Mouse (Mus musculus) limb, embryonic 12.5 days (tissue): ENCODE measurements at regions not wholly inside any gene's neighbourhood (a gene's known extent, or its start where the extent isn't known, plus 50 kb on each side); places are given as distances from the start of the nearest gene placed in this dataset.

Experiments
- ATAC-seq: fragments of 200-750 bp; cut with Nextera tagmentation; 2 replicates; pipeline ENCODE4 v1.8.0; 2017; ENCODE audit warnings: low read depth, moderate TSS enrichment; ENCODE audit not compliant: insufficient number of reproducible peaks, insufficient read depth, low FRiP score, low TSS enrichment
- H3K27ac ChIP-seq: fragments of 300-500 bp; sonication (generic); 2 replicates; pipeline ENCODE4 v1.5.1; 2016; ENCODE audit warnings: mild to moderate bottlenecking, moderate library complexity
- H3K27me3 ChIP-seq: fragments of 300-500 bp; sonication (generic); 2 replicates; pipeline ENCODE4 v1.6.1; 2016; ENCODE audit warnings: mild to moderate bottlenecking, moderate library complexity
- H3K36me3 ChIP-seq: fragments of 300-500 bp; sonication (generic); 2 replicates; pipeline ENCODE4 v1.6.1; 2016; ENCODE audit warnings: mild to moderate bottlenecking, moderate library complexity
- H3K4me1 ChIP-seq: fragments of 300-500 bp; sonication (generic); replicated peaks from 2 replicates; pipeline ENCODE4 v1.6.1; 2016
- H3K4me2 ChIP-seq: fragments of 300-500 bp; sonication (generic); 2 replicates; pipeline ENCODE4 v1.6.1; 2016; ENCODE audit warnings: mild to moderate bottlenecking, moderate library complexity
- H3K4me3 ChIP-seq: fragments of 300-500 bp; sonication (generic); replicated peaks from 2 replicates; pipeline ENCODE4 v1.5.1; 2016; ENCODE audit warnings: mild to moderate bottlenecking
- H3K9ac ChIP-seq: fragments of 300-500 bp; sonication (generic); replicated peaks from 2 replicates; pipeline ENCODE4 v1.6.1; 2016; ENCODE audit warnings: mild to moderate bottlenecking, moderate library complexity
- H3K9me3 ChIP-seq: fragments of 300-500 bp; sonication (generic); 2 replicates; pipeline ENCODE4 v1.6.1; 2016; ENCODE audit warnings: mild to moderate bottlenecking, moderate library complexity
- WGBS: fragments of 180-500 bp; shearing (Covaris S2); methylation state at CpG from one replicate; pipeline ENCODE4 v1.1.7; 2016; 5-methylcytosine and 5-hydroxymethylcytosine counted together

GRCm38 (mm10) chr1:52553871-52554270 lies 53.4 kb upstream of the Nab1 start:
- 69% methylated on average over 4 of the region's 4 CpGs for WGBS
- Histone ChIP-seq H3K4me1 (peaks cover 5% of the 10 kb centered on the region; the same call in 1 of the 2 replicates), H3K36me3 (no peaks in the 10 kb centered on the region), H3K4me2 (no peak overlapping the region), H3K4me3 (no peak overlapping the region), H3K27me3 (no peaks in the 10 kb centered on the region), H3K27ac (no peak overlapping the region), H3K9ac (no peak overlapping the region), H3K9me3 (no peaks in the 10 kb centered on the region)
- no peak for ATAC-seq

DNA sequence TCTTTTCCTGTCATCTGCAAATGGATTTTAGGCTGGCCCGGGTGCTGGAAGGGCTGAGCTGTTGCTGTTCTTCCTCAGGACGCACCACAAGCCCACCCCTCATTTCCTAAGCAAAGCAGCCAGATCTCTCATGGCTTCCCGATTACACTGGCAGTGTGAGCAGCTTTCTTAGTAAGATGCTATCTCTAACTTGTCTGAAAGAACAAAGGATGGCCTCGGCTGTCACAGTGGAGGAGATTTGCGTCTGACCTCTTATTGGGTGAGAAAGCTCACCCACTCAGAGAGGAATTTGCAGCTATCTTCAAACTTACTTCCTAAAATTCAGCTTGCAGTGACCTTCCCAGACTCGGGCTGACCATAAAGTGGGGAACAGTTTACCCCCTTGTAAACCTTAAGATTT lies 64.7 kb upstream of the Nemp2 start:
- Histone ChIP-seq H3K9me3 (no peaks in the 10 kb centered on the region), H3K4me3 (no peak overlapping the region), H3K4me1 (no peaks in the 10 kb centered on the region), H3K4me2 (no peak overlapping the region), H3K36me3 (no peaks in the 10 kb centered on the region), H3K27ac (no peak overlapping the region), H3K27me3 (no peaks in the 10 kb centered on the region), H3K9ac (no peak overlapping the region)
- 32% methylated on average over 6 of the region's 6 CpGs for WGBS
- no peak for ATAC-seq

DNA sequence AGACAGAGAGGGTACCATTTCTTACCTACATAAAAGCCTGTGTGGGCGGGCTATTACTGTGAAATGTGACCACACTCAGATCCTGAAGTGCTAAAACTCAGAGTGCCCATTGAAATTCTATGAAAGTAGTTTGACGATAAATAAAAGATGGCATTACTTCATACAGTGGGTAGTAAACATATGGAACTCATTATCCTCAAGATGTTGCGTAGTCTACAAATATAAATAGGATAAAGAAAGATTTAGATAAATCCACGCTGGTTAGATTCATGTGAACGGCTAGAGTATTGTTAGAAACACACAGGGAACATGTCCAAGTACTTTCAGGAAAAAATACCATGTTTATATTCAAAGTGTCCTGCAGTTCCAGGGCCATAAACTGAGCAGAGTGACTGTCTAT lies 58.8 kb upstream of the Nemp2 start:
- Histone ChIP-seq H3K9ac (no peak overlapping the region), H3K4me2 (no peak overlapping the region), H3K4me1 (no peaks in the 10 kb centered on the region), H3K4me3 (no peak overlapping the region), H3K9me3 (no peaks in the 10 kb centered on the region), H3K36me3 (no peaks in the 10 kb centered on the region), H3K27ac (no peak overlapping the region), H3K27me3 (no peaks in the 10 kb centered on the region)
- no peak for ATAC-seq
- WGBS, result 58% methylated on average over 5 of the region's 5 CpGs

DNA sequence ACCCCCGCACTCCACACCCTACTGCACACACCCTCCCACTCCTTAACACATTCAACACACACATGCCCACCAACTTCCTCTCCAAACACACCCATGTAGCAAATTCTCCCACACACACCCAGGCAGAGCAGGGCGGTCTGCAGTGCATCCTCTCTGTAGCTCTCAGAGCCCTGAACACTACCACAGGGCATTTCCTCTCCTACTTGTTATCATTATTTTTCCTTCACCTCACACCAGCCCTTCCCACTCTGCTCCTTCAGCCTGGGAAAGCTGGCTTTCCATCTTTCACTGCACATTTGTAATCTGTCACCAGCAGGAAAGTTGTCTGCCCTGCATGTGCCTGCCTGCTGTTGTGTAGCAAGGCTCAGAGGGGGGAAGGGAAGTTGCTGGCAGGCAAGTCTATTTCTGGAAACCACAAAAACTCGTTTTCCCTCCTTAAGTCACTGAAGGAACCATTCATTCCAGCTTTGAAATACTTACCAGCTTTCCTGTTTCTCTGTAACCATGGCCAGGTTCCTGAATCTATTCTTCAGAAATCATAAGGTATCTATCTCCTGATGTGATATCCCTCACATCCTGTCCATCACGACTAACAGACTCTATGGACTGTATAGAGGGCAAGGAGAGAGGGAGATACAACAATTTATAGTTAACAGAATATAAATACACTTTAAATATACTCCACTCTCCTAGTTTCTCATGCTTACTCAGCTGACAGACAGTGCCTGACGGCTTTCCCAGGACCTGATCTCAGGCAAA lies 52.0 kb upstream of the Nemp2 start:
- peak overlapping the region; percentile 32 for H3K4me2 ChIP-seq

DNA sequence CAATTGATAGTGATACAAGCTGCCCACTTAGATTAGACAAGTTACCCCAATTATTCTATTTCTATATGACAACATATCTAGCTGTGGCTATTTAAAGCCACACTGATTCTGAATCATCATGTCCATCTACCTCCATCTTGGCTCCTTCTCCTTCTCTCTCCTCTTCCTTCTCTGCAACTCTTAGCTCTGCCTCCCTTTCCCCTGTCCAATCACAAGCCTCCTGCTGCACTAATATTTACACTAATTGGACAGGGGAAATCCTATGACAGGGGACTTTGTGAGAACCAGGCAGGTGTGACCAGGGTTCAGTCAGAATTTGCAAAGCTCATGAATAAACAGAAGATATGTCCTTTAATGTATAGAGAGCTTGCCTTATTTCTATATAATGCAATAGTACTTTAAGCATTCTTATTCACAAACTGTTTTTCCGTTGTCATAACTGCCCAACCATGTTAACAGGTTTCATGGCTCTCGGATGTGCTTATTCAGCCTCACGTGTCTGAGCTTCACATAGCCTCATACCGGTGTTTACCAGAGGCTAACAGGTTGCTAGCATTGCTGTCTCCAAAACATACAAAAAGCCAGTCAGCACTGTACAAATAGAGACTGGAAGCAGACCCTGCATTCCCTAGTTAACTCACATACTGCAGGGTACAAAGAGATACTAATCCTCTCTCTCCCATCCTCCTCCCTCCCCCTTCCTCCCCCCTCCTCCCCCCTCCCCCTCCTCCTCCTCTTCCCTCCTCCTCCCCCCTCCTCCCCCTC lies 50.2 kb upstream of the Nemp2 start:
- no peaks in the 10 kb centered on the region for H3K27me3 ChIP-seq
- H3K4me3 ChIP-seq, result no peak overlapping the region
- H3K4me1 ChIP-seq, result peaks cover 17% of the 10 kb centered on the region
- no peak overlapping the region for H3K27ac ChIP-seq
- ATAC-seq, result no peak
- H3K9ac ChIP-seq, result no peak overlapping the region
- H3K9me3 ChIP-seq, result no peaks in the 10 kb centered on the region
- WGBS, result 87% methylated on average over 4 of the region's 4 CpGs
- H3K4me2 ChIP-seq, result no peak overlapping the region
- H3K36me3 ChIP-seq, result no peaks in the 10 kb centered on the region

More for the DNA sequence above, 52.0 kb upstream of the Nemp2 start:
- peak; percentile 66 for ATAC-seq
- H3K4me3 ChIP-seq, result no peak overlapping the region
- H3K27ac ChIP-seq, result peak overlapping the region; percentile 85
- no peaks in the 10 kb centered on the region for H3K36me3 ChIP-seq
- no peaks in the 10 kb centered on the region for H3K27me3 ChIP-seq
- no peaks in the 10 kb centered on the region for H3K9me3 ChIP-seq
- 31% methylated on average over 5 of the region's 5 CpGs for WGBS
- H3K9ac ChIP-seq, result no peak overlapping the region
- peaks cover 17% of the 10 kb centered on the region for H3K4me1 ChIP-seq
